Mouse (Mus musculus) hindbrain, embryonic 14.5 days (tissue): ENCODE results near the gene Zfp36l1. TPM values are rescaled to one million over a fixed set of nuclear protein-coding genes. Genes with fewer than 3 reads are reported as not detected.
A peak's percentile ranks its signal among the peaks of the same experiment; 100 is the strongest.

Experiments used
- ATAC-seq: fragments of 200-750 bp; cut with Nextera tagmentation; 2 replicates; pipeline ENCODE4 v1.8.0; 2017; ENCODE audit warnings: moderate number of reproducible peaks, mild to moderate bottlenecking, moderate TSS enrichment, moderate library complexity; ENCODE audit not compliant: low FRiP score
- DNase-seq: peaks from one replicate; pipeline ENCODE4 v3.0.0-alpha.2; 2015; ENCODE audit warnings: low spot score
- H3K27ac ChIP-seq: fragments of 300-500 bp; sonication (generic); 2 replicates; pipeline ENCODE4 v1.5.1; 2014; ENCODE audit warnings: mild to moderate bottlenecking, moderate library complexity
- H3K27me3 ChIP-seq: fragments of 300-500 bp; sonication (generic); 2 replicates; pipeline ENCODE4 v1.6.1; 2014; ENCODE audit warnings: mild to moderate bottlenecking, low read length, mixed read lengths; ENCODE audit not compliant: control insufficient read depth, insufficient read depth
- H3K36me3 ChIP-seq: fragments of 300-500 bp; sonication (generic); replicated peaks from 2 replicates; pipeline ENCODE4 v1.6.1; 2014; ENCODE audit not compliant: control insufficient read depth, insufficient read depth
- H3K4me1 ChIP-seq: fragments of 300-500 bp; sonication (generic); replicated peaks from 2 replicates; pipeline ENCODE4 v1.6.1; 2014; ENCODE audit warnings: antibody characterized with exemption, low read length, mixed read lengths; ENCODE audit not compliant: control insufficient read depth, insufficient read depth
- H3K4me2 ChIP-seq: fragments of 300-500 bp; sonication (generic); replicated peaks from 2 replicates; pipeline ENCODE4 v1.6.1; 2014; ENCODE audit warnings: mild to moderate bottlenecking, moderate library complexity
- H3K4me3 ChIP-seq: fragments of 300-500 bp; sonication (generic); replicated peaks from 2 replicates; pipeline ENCODE4 v1.5.1; 2014; ENCODE audit warnings: mild to moderate bottlenecking, low read length
- H3K9ac ChIP-seq: fragments of 300-500 bp; sonication (generic); 2 replicates; pipeline ENCODE4 v1.6.1; 2014
- H3K9me3 ChIP-seq: fragments of 300-500 bp; sonication (generic); 2 replicates; pipeline ENCODE4 v1.6.1; 2016; ENCODE audit warnings: low read length; ENCODE audit not compliant: control insufficient read depth
- WGBS: fragments of 180-500 bp; shearing (Covaris S2); extraction: QIAGEN DNeasy Blood & Tissue Kit; methylation state at CpG from one replicate; pipeline ENCODE4 v1.1.7; 2014; 5-methylcytosine and 5-hydroxymethylcytosine counted together
- polyA plus RNA-seq: library from polyadenylated mRNA; unstranded; fragments of >200 nt; fragmentation: Nextera tagmentation; extraction: Ambion mirVana; gene quantifications from 2 replicates; pipeline ENCODE4 v1.2.1, GENCODE M21; 2014

Gene Zfp36l1
- polyA plus RNA-seq, 1 experiment from 2014 or later = 48.8 TPM

GRCm38 (mm10) chr12:80069040-80069439 lies 43.8 kb downstream of the Zfp36l1 start:
- Histone ChIP-seq H3K4me2 (no peak overlapping the region), H3K9me3 (no peaks in the 10 kb centered on the region), H3K27ac (no peak overlapping the region), H3K27me3 (no peaks in the 10 kb centered on the region), H3K4me1 (peaks cover 11% of the 10 kb centered on the region), H3K4me3 (no peak overlapping the region), H3K9ac (no peak overlapping the region), H3K36me3 (no peaks in the 10 kb centered on the region)
- DNase-seq = no peak
- ATAC-seq = no peak
- 88% methylated on average over 3 of the region's 3 CpGs for WGBS

GRCm38 (mm10) chr12:80068016-80068415 lies 44.8 kb downstream of the Zfp36l1 start:
- no peak for ATAC-seq
- Histone ChIP-seq H3K4me1 (peaks cover 21% of the 10 kb centered on the region), H3K9ac (no peak overlapping the region), H3K27me3 (no peaks in the 10 kb centered on the region), H3K4me2 (no peak overlapping the region), H3K9me3 (no peaks in the 10 kb centered on the region), H3K36me3 (no peaks in the 10 kb centered on the region), H3K27ac (no peak overlapping the region), H3K4me3 (no peak overlapping the region)
- no peak for DNase-seq
- WGBS = 79% methylated on average over 7 of the region's 7 CpGs

- no peak overlapping the region for H3K4me2 ChIP-seq
- DNase-seq (no peak), ATAC-seq (no peak)
- H3K36me3 ChIP-seq = no peaks in the 10 kb centered on the region
- H3K9me3 ChIP-seq = no peaks in the 10 kb centered on the region
- H3K27ac ChIP-seq = peak overlapping the region; percentile 74
- H3K4me3 ChIP-seq = no peak overlapping the region
- no peak overlapping the region for H3K9ac ChIP-seq
- WGBS = 72% methylated on average over 8 of the region's 8 CpGs
- no peaks in the 10 kb centered on the region for H3K27me3 ChIP-seq
- H3K4me1 ChIP-seq = peaks cover 46% of the 10 kb centered on the region
These were observed 47.8 kb downstream of the Zfp36l1 start for GRCm38 (mm10) chr12:80065049-80065448.

- peaks cover 46% of the 10 kb centered on the region for H3K4me1 ChIP-seq
- 26% methylated on average over 4 of the region's 4 CpGs for WGBS
- no peaks in the 10 kb centered on the region for H3K27me3 ChIP-seq
- no peaks in the 10 kb centered on the region for H3K36me3 ChIP-seq
- peak overlapping the region; percentile 74 for H3K27ac ChIP-seq
- ATAC-seq (no peak), DNase-seq (peak; percentile 28)
- H3K9me3 ChIP-seq = no peaks in the 10 kb centered on the region
- H3K4me3 ChIP-seq = no peak overlapping the region
- no peak overlapping the region for H3K4me2 ChIP-seq
- no peak overlapping the region for H3K9ac ChIP-seq
These were observed 48.5 kb downstream of the Zfp36l1 start for GRCm38 (mm10) chr12:80064306-80064705.

- Histone ChIP-seq H3K36me3 (no peaks in the 10 kb centered on the region), H3K4me1 (peaks cover 46% of the 10 kb centered on the region), H3K4me3 (no peak overlapping the region), H3K27ac (peak overlapping the region; percentile 74), H3K9me3 (no peaks in the 10 kb centered on the region), H3K9ac (no peak overlapping the region), H3K4me2 (no peak overlapping the region), H3K27me3 (no peaks in the 10 kb centered on the region)
- ATAC-seq (no peak), DNase-seq (no peak)
- 16% methylated on average over 7 of the region's 7 CpGs for WGBS
These were observed 49.2 kb downstream of the Zfp36l1 start for GRCm38 (mm10) chr12:80063402-80064150.

GRCm38 (mm10) chr12:80062410-80063401 lies 50.1 kb downstream of the Zfp36l1 start:
- no peaks in the 10 kb centered on the region for H3K9me3 ChIP-seq
- no peak overlapping the region for H3K9ac ChIP-seq
- H3K27me3 ChIP-seq = no peaks in the 10 kb centered on the region
- DNase-seq (peak; percentile 77), ATAC-seq (peak; percentile 95)
- H3K4me3 ChIP-seq = no peak overlapping the region
- H3K4me2 ChIP-seq = 0 out of 2 replicates have a peak overlapping the region, but pooled peaks have one; percentile 17
- H3K4me1 ChIP-seq = peaks cover 46% of the 10 kb centered on the region
- H3K27ac ChIP-seq = peak overlapping the region; percentile 74
- WGBS = 0% methylated on average over 6 of the region's 6 CpGs
- H3K36me3 ChIP-seq = no peaks in the 10 kb centered on the region

- DNase-seq = no peak
- Histone ChIP-seq H3K27me3 (no peaks in the 10 kb centered on the region), H3K9ac (0 out of 2 replicates have a peak overlapping the region, but pooled peaks have one; percentile 2), H3K4me1 (peaks cover 46% of the 10 kb centered on the region), H3K27ac (peak overlapping the region; percentile 74), H3K9me3 (no peaks in the 10 kb centered on the region), H3K4me3 (no peak overlapping the region), H3K36me3 (no peaks in the 10 kb centered on the region), H3K4me2 (0 out of 2 replicates have a peak overlapping the region, but pooled peaks have one; percentile 20)
- ATAC-seq = no peak
- WGBS = 10% methylated on average over 5 of the region's 5 CpGs
These were observed 51.0 kb downstream of the Zfp36l1 start for GRCm38 (mm10) chr12:80061810-80062209.

- H3K36me3 ChIP-seq = no peaks in the 10 kb centered on the region
- ATAC-seq = no peak
- no peaks in the 10 kb centered on the region for H3K9me3 ChIP-seq
- H3K4me1 ChIP-seq = peaks cover 46% of the 10 kb centered on the region
- DNase-seq = no peak
- WGBS = 38% methylated on average over 1 of the region's 1 CpGs
- no peak overlapping the region for H3K9ac ChIP-seq
- peak overlapping the region; percentile 74 for H3K27ac ChIP-seq
- H3K4me2 ChIP-seq = no peak overlapping the region
- H3K4me3 ChIP-seq = no peak overlapping the region
- H3K27me3 ChIP-seq = no peaks in the 10 kb centered on the region
These were observed 52.0 kb downstream of the Zfp36l1 start for GRCm38 (mm10) chr12:80060809-80061208.

GRCm38 (mm10) chr12:80060338-80060737 lies 52.5 kb downstream of the Zfp36l1 start:
- WGBS = 31% methylated on average over 9 of the region's 9 CpGs
- Histone ChIP-seq H3K4me1 (peaks cover 46% of the 10 kb centered on the region), H3K27ac (peak overlapping the region; percentile 58), H3K9ac (peak overlapping the region; percentile 21; the same call in 1 of the 2 replicates), H3K36me3 (no peaks in the 10 kb centered on the region), H3K4me3 (no peak overlapping the region), H3K9me3 (no peaks in the 10 kb centered on the region), H3K27me3 (no peaks in the 10 kb centered on the region), H3K4me2 (no peak overlapping the region)
- ATAC-seq (no peak), DNase-seq (no peak)
